Mouse (Mus musculus) olfactory bulb, adult 2 months (tissue): ENCODE data around the gene Serpinf1. TPM values are rescaled to one million over a fixed set of nuclear protein-coding genes. Genes with fewer than 3 reads are reported as not detected.

Source experiments
- H3K27ac ChIP-seq: fragments of 200-500 bp; 2 replicates; pipeline ENCODE4 v1.5.1; 2012; ENCODE audit warnings: low read depth, low read length; ENCODE audit not compliant: insufficient read depth
- H3K4me1 ChIP-seq: fragments of 200-500 bp; 2 replicates; pipeline ENCODE4 v1.6.1; 2012; ENCODE audit warnings: low read length; ENCODE audit not compliant: control insufficient read depth, insufficient read depth
- H3K4me3 ChIP-seq: fragments of 200-500 bp; 2 replicates; pipeline ENCODE4 v1.5.1; 2012; ENCODE audit warnings: mild to moderate bottlenecking, low read depth, low read length, moderate library complexity; ENCODE audit not compliant: insufficient read depth
- CTCF ChIP-seq: fragments of 200-500 bp; IDR thresholded peaks from 2 replicates; pipeline ENCODE4 v1.5.1; 2012; ENCODE audit warnings: low read depth, mild to moderate bottlenecking, low read length, moderate library complexity; ENCODE audit not compliant: insufficient read depth
- POLR2A ChIP-seq: fragments of 200-500 bp; IDR thresholded peaks from 2 replicates; pipeline ENCODE4 v1.6.1; 2012; ENCODE audit warnings: mild to moderate bottlenecking, low read depth, low read length, moderate library complexity; ENCODE audit not compliant: insufficient read depth
- WGBS: fragments of 180-500 bp; shearing (Covaris S2); methylation state at CpG from one replicate; pipeline ENCODE4 v1.1.7; 2018; 5-methylcytosine and 5-hydroxymethylcytosine counted together
- polyA plus RNA-seq: library from polyadenylated mRNA; stranded (reverse); fragments of >200 nt; gene quantifications from 2 replicates; pipeline ENCODE4 v1.2.4, GENCODE M21; 2012; ENCODE audit warnings: low replicate concordance; ENCODE audit not compliant: missing spikeins, insufficient read depth, insufficient read length

Gene Serpinf1
- not detected in 2 replicates for polyA plus RNA-seq

DNA sequence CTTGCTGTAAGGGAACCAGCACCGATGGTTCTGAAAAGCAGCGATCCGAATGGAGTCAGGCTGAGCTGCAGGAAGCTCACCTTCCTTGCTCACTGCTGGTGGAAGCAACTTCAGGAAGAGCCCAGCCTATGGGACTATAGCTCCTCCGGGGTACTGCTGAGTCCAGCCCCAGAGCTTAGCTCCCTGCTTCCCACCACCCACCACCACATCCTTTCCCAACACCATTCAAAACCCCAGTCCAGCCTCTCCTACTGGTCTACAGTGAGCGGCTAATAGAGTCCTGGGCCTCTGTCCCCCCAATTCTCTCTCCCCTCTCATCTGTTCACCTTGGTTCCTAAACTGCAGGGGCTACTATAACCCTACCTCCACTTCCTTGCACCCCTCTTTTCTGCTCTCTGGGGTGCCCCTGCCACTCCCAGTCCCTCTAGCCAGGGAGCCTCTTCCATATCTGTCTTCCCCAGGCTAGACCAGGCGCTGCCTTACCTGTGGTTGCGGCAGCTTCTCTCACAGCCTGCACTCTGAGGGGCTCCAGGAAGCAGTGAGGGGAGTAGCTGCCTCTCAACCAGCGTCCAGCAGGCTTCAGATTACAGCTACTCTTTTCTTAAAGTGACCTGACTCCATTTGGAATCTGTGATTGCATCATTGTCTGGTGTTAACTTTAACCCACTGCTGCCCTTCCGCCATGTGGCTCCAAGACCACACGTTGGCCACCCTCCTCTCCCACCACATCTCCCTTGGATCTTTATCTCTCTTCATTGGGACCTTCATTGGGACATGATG lies at the start of gene Serpinf1:
TSS of gene Serpinf1 (minus strand) at position 689 of the 780 bp plus-strand sequence.
- TF ChIP-seq POLR2A (no peak), CTCF (no peak)
- 0 out of 2 replicates have a peak, but pooled peaks cover 5% of the 10 kb centered on the region for H3K4me1 ChIP-seq
- no peak within 1 kb of the TSS for H3K4me3 ChIP-seq
- no peak within 1 kb of the TSS for H3K27ac ChIP-seq
- WGBS = 75% methylated on average over 10 of the region's 10 CpGs

DNA sequence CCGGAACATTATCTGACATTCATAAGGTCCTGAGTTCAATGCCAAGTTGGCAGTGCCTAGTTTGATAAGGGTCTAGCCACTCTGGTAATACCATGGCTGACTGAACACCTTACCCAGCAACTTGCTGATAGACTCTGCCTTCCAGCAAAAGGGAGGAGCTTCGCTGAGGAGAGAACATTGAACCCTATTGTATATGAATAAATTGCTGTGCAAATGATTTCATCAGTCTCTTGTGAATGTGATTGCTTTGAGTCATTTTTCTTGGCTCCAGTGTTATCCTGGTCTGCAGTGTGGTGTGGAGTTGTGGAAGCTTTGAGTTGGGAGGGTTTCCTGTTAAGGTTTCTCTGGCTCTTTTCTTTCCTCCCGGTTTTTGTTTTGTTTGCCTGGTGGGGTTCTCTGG lies 48.2 kb upstream of the Serpinf1 start:
- WGBS = 77% methylated on average over 3 of the region's 3 CpGs

GRCm38 (mm10) chr11:75469261-75469660 lies 46.8 kb upstream of the Serpinf1 start:
- no peak for TF ChIP-seq CTCF
- no peak for TF ChIP-seq POLR2A
- WGBS = 96% methylated on average over 4 of the region's 4 CpGs
- H3K27ac ChIP-seq = no peak overlapping the region
- peaks cover 8% of the 10 kb centered on the region for H3K4me1 ChIP-seq
- no peak overlapping the region for H3K4me3 ChIP-seq

More for the DNA sequence above, 48.2 kb upstream of the Serpinf1 start:
- TF ChIP-seq POLR2A (no peak), CTCF (no peak)
- no peak overlapping the region for H3K4me3 ChIP-seq
- H3K27ac ChIP-seq = no peak overlapping the region
- peaks cover 6% of the 10 kb centered on the region for H3K4me1 ChIP-seq

DNA sequence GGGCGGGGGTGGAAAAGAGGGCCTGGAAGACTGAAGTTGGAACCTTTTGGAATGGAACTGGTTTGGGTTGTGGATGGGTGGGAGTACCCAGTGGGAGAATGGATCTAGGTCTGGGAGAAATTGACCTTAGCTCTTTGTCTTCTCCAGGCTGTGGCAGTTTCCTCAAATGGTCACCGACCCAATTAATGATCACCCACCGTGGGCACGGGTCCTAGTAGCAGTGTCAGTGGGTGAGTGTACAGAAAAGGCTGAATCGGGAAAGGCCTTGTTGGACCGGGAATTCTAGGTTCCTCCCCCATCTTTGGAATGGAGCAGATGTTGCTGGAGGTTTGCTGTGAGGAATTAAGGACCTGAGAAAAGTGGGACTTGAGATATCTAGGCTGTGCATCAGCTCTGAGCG lies 45.9 kb upstream of the Serpinf1 start:
- Histone ChIP-seq H3K27ac (no peak overlapping the region), H3K4me1 (peaks cover 12% of the 10 kb centered on the region), H3K4me3 (no peak overlapping the region)
- TF ChIP-seq POLR2A = no peak
- TF ChIP-seq CTCF = no peak
- WGBS = 67% methylated on average over 7 of the region's 7 CpGs

GRCm38 (mm10) chr11:75467512-75468215 lies 45.2 kb upstream of the Serpinf1 start:
- H3K4me3 ChIP-seq = peak overlapping the region; percentile 10; the same call in 1 of the 2 replicates
- peaks cover 18% of the 10 kb centered on the region for H3K4me1 ChIP-seq
- WGBS = 22% methylated on average over 19 of the region's 19 CpGs

GRCm38 (mm10) chr11:75466731-75467505 lies 44.4 kb upstream of the Serpinf1 start:
- Histone ChIP-seq H3K4me3 (no peak overlapping the region), H3K4me1 (peaks cover 24% of the 10 kb centered on the region), H3K27ac (no peak overlapping the region)
- TF ChIP-seq POLR2A (no peak), CTCF (no peak)
- 99% methylated on average over 4 of the region's 4 CpGs for WGBS

More at GRCm38 (mm10) chr11:75467512-75468215, 45.2 kb upstream of the Serpinf1 start:
- no peak overlapping the region for H3K27ac ChIP-seq
- TF ChIP-seq CTCF = no peak
- TF ChIP-seq POLR2A = no peak

DNA sequence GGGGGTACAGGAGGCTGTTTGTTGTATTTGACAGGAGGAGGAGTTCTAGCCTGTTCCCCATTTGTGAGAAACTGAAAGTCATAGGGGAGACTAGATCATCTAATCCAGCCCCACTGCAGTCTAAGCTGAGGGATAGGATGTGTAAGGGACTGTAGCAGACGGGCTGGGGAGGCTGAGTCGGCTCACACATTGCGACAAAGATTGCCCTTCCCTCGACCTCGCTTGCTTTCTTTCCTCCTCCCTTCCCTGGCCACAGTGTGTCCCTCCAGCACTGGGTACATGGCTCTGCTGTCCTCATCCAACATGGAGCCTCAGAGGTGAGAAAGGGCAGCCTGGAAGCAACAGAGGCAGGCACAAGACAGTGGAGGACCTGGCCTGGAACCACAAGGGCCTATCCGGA lies 42.5 kb upstream of the Serpinf1 start:
- Histone ChIP-seq H3K27ac (no peak overlapping the region), H3K4me1 (peaks cover 25% of the 10 kb centered on the region), H3K4me3 (no peak overlapping the region)
- WGBS = 87% methylated on average over 6 of the region's 6 CpGs
- TF ChIP-seq POLR2A (no peak), CTCF (no peak)

- no peak overlapping the region for H3K4me3 ChIP-seq
- H3K27ac ChIP-seq = no peak overlapping the region
- H3K4me1 ChIP-seq = peaks cover 31% of the 10 kb centered on the region
- no peak for TF ChIP-seq POLR2A
- TF ChIP-seq CTCF = no peak
- WGBS = 83% methylated on average over 6 of the region's 6 CpGs
Measured at GRCm38 (mm10) chr11:75464417-75464816, 41.9 kb upstream of the Serpinf1 start.

DNA sequence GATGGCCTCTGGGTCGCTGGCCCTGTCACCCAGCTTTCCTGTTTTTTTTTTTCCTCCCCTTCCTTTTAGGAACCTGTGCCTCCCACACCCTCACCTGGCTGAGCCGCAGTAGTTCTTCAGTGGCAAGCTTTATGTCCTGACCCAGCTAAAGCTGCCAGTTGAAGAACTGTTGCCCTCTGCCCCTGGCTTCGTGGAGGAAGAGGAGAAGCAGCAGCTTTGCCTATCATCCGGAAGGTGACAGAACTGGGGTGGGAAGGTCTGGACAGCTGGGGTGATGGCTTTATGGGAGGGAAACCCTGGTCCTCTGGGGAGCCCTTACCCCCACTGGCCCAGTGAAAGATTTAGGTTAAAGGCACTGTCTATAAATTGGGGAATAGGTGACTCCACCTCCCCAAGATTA lies 41.1 kb upstream of the Serpinf1 start:
- no peak overlapping the region for H3K27ac ChIP-seq
- H3K4me3 ChIP-seq = no peak overlapping the region
- H3K4me1 ChIP-seq = peaks cover 34% of the 10 kb centered on the region
- 83% methylated on average over 4 of the region's 4 CpGs for WGBS
- TF ChIP-seq POLR2A = no peak
- no peak for TF ChIP-seq CTCF
